Mouse (Mus musculus): ENCODE data around the gene Gm20826.
"Not testable (repeated sequence)": the region's sequence is repeated elsewhere in the genome, so short reads cannot be mapped to it uniquely, and the experiment has no call there.

Gene Gm20826

GRCm38 (mm10) chrY:7638389-7638788 lies at the start of gene Gm20826:
Gene Gm20826 (minus strand): TSS chrY:7638489.
- DNase-seq, result not testable (repeated sequence)

All from cerebellum, adult 9-11 months (tissue).